Mouse (Mus musculus): ENCODE results near the gene Alg11. TPM values are rescaled to one million over a fixed set of nuclear protein-coding genes. Genes with fewer than 3 reads are reported as not detected.

The Alg11 gene
- total and polyA plus RNA-seq, 3 experiments, result 10.9 to 14.3 (median 13.7) TPM

GRCm38 (mm10) chr8:22037022-22037421 is 23.5 kb upstream of the Alg11 start:
- Histone ChIP-seq H3K36me3 (replicated peaks in 1 of 2; ENCODE audit: control insufficient read depth in 1 of 2, insufficient read depth in 1 of 2, low read length in 1 of 2) (no peaks in the 10 kb centered on the region), H3K4me2 (ENCODE audit: insufficient read depth, low read depth, poor library complexity, severe bottlenecking) (no peak overlapping the region), H3K9me3 (replicated peaks; ENCODE audit: low read length) (peaks cover 2% of the 10 kb centered on the region), H3K4me3 (replicated peaks in 1 of 3; ENCODE audit: low read depth in 2 of 3, low read length in 2 of 3, poor library complexity in 1 of 3) (no peak overlapping the region), H3K79me2 (replicated peaks; ENCODE audit: control insufficient read depth, extremely low read depth, insufficient read depth, poor library complexity, severe bottlenecking) (no peaks in the 10 kb centered on the region), H3K27ac (ENCODE audit: insufficient read depth, low read depth) (no peak overlapping the region), H3K27me3 (replicated peaks) (peaks cover 68% of the 10 kb centered on the region), H3K4me1 (ENCODE audit: control insufficient read depth in 1 of 2, insufficient read depth in 2 of 2) (peaks cover 0 to 4% of the 10 kb centered on the region in 2 experiments; a peak in 2 of 4 replicates), H3K9ac (ENCODE audit: insufficient read depth, low read depth) (no peak overlapping the region)
- dilution Hi-C loops (cut with MboI; ENCODE audit: extremely low pct_ligation_motif_present, extremely low pct_unique_long_range_greater_than_20kb, low sequenced_read_pairs) (no loop called here), in situ Hi-C loops (cut with MboI; ENCODE audit: low pct_ligation_motif_present, low pct_unique_long_range_greater_than_20kb, low sequenced_read_pairs) (no loop called here)
- no peak for TF ChIP-seq HCFC1 (IDR thresholded peaks at IDR 0.05; ENCODE audit: low read depth, low read length)
- DNase-seq (ENCODE audit: extremely low read depth), result no peak

GRCm38 (mm10) chr8:22039468-22040152 is 20.9 kb upstream of the Alg11 start:
- Histone ChIP-seq H3K9me3 (replicated peaks; ENCODE audit: low read length) (peaks cover 2% of the 10 kb centered on the region), H3K4me2 (ENCODE audit: insufficient read depth, low read depth, poor library complexity, severe bottlenecking) (no peak overlapping the region), H3K36me3 (replicated peaks in 1 of 2; ENCODE audit: control insufficient read depth in 1 of 2, insufficient read depth in 1 of 2, low read length in 1 of 2) (no peaks in the 10 kb centered on the region), H3K27ac (ENCODE audit: insufficient read depth, low read depth) (no peak overlapping the region), H3K4me1 (ENCODE audit: control insufficient read depth in 1 of 2, insufficient read depth in 2 of 2) (peaks cover 0 to 4% of the 10 kb centered on the region in 2 experiments; a peak in 2 of 4 replicates), H3K79me2 (replicated peaks; ENCODE audit: control insufficient read depth, extremely low read depth, insufficient read depth, poor library complexity, severe bottlenecking) (no peaks in the 10 kb centered on the region), H3K9ac (ENCODE audit: insufficient read depth, low read depth) (no peak overlapping the region), H3K27me3 (replicated peaks) (peaks cover 61% of the 10 kb centered on the region), H3K4me3 (replicated peaks in 1 of 3; ENCODE audit: low read depth in 2 of 3, low read length in 2 of 3, poor library complexity in 1 of 3) (no peak overlapping the region)
- in situ Hi-C loops (cut with MboI; ENCODE audit: low pct_ligation_motif_present, low pct_unique_long_range_greater_than_20kb, low sequenced_read_pairs) (no loop called here), dilution Hi-C loops (cut with MboI; ENCODE audit: extremely low pct_ligation_motif_present, extremely low pct_unique_long_range_greater_than_20kb, low sequenced_read_pairs) (no loop called here)
- TF ChIP-seq RAD21 (IDR thresholded peaks at IDR 0.05; ENCODE audit: low read depth, low read length) (no peak), POLR2AphosphoS2 (IDR thresholded peaks at IDR 0.05; ENCODE audit: low read depth, low read length) (no peak), GABPA (IDR thresholded peaks at IDR 0.05; ENCODE audit: insufficient replicate concordance, low read depth, low read length) (no peak), HCFC1 (IDR thresholded peaks at IDR 0.05; ENCODE audit: low read depth, low read length) (no peak), CHD2 (IDR thresholded peaks at IDR 0.05; ENCODE audit: low read length) (no peak), USF2 (conservative IDR thresholded peaks at IDR 0.05; ENCODE audit: low read depth, low read length) (no peak)
- no peak for DNase-seq (ENCODE audit: extremely low read depth)

- in situ Hi-C loops (cut with MboI; ENCODE audit: low pct_ligation_motif_present, low pct_unique_long_range_greater_than_20kb, low sequenced_read_pairs), result no loop called here
- dilution Hi-C loops (cut with MboI; ENCODE audit: extremely low pct_ligation_motif_present, extremely low pct_unique_long_range_greater_than_20kb, low sequenced_read_pairs), result no loop called here
- TF ChIP-seq SMC3 (IDR thresholded peaks at IDR 0.05; ENCODE audit: low read depth, low read length) (no peak), POLR2AphosphoS2 (IDR thresholded peaks at IDR 0.05; ENCODE audit: low read depth, low read length) (no peak), ZMIZ1 (IDR thresholded peaks at IDR 0.05; ENCODE audit: low read depth, low read length) (no peak), MAX (IDR thresholded peaks at IDR 0.05; ENCODE audit: low read length) (no peak), JUN (IDR thresholded peaks at IDR 0.05; ENCODE audit: insufficient read depth, low read depth, low read length) (no peak), NELFE (IDR thresholded peaks at IDR 0.05; ENCODE audit: low read depth, low read length) (no peak), MEF2A (IDR thresholded peaks at IDR 0.05; ENCODE audit: borderline replicate concordance, low read depth, low read length) (no peak), ETS1 (conservative IDR thresholded peaks at IDR 0.05; ENCODE audit: low read depth, low read length) (no peak), JUND (conservative IDR thresholded peaks at IDR 0.05; ENCODE audit: low read depth, low read length) (no peak), TBP (conservative IDR thresholded peaks at IDR 0.05; ENCODE audit: low read depth, low read length) (no peak), PAX5 (IDR thresholded peaks at IDR 0.05; ENCODE audit: low read length) (no peak), MAZ (IDR thresholded peaks at IDR 0.05; ENCODE audit: low read depth, low read length) (no peak)
- no peak overlapping the region for H3K27ac ChIP-seq (ENCODE audit: insufficient read depth, low read depth)
- no peak overlapping the region for H3K4me2 ChIP-seq (ENCODE audit: insufficient read depth, low read depth, poor library complexity, severe bottlenecking)
- peaks cover 2% of the 10 kb centered on the region for H3K9me3 ChIP-seq (replicated peaks; ENCODE audit: low read length)
- H3K27me3 ChIP-seq (replicated peaks), result peaks cover 56% of the 10 kb centered on the region
- H3K36me3 ChIP-seq (replicated peaks in 1 of 2; ENCODE audit: control insufficient read depth in 1 of 2, insufficient read depth in 1 of 2, low read length in 1 of 2), result no peaks in the 10 kb centered on the region
- no peaks in the 10 kb centered on the region for H3K79me2 ChIP-seq (replicated peaks; ENCODE audit: control insufficient read depth, extremely low read depth, insufficient read depth, poor library complexity, severe bottlenecking)
- H3K4me3 ChIP-seq (replicated peaks in 1 of 3; ENCODE audit: low read depth in 2 of 3, low read length in 2 of 3, poor library complexity in 1 of 3), result no peak overlapping the region
- H3K4me1 ChIP-seq (ENCODE audit: control insufficient read depth in 1 of 2, insufficient read depth in 2 of 2), result peaks cover 0 to 4% of the 10 kb centered on the region in 2 experiments; a peak in 2 of 4 replicates
- no peak for DNase-seq (ENCODE audit: extremely low read depth)
- H3K9ac ChIP-seq (ENCODE audit: insufficient read depth, low read depth), result no peak overlapping the region
Observed at GRCm38 (mm10) chr8:22040153-22040509, 20.4 kb upstream of the Alg11 start.
